Mouse (Mus musculus) left cerebral cortex, adult 8-10 months (tissue): Measurements from ENCODE around the gene Wfdc15b. TPM values are rescaled to one million over a fixed set of nuclear protein-coding genes. Genes with fewer than 3 reads are reported as not detected.

ENCODE experiments used
- DNase-seq, 2 experiments: peaks; one replicate each; pipeline ENCODE4 v3.0.0; 2022; ENCODE audit warnings: low spot score in 2 of 2
- total RNA-seq, 4 experiments: library from RNA; stranded (reverse); gene quantifications; 2 replicates each; pipeline ENCODE4 v1.2.4; 2022

Wfdc15b gene
- total RNA-seq, 4 experiments from 2014 or later, result not detected

DNA sequence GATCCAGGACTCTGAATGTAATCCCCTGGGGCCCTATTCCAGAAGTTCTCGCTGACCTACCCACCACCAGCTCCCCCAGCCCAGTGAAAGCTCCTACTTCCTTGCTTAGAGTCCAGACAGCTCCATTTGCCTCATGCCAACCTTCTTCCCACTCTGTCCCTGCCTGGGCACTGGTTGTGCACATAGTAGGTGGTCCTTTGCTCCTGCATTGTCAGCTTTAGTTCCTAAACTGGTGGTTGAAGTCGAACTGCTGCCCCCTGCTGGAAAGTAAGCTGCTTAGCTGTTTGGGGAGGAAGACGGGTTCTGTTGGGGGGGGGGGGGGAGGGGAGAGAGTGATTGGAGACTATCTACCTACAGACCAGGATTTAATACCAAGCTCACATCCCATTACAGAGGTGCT, 41.3 kb downstream of the Wfdc15b start:
- no peak for DNase-seq

DNA sequence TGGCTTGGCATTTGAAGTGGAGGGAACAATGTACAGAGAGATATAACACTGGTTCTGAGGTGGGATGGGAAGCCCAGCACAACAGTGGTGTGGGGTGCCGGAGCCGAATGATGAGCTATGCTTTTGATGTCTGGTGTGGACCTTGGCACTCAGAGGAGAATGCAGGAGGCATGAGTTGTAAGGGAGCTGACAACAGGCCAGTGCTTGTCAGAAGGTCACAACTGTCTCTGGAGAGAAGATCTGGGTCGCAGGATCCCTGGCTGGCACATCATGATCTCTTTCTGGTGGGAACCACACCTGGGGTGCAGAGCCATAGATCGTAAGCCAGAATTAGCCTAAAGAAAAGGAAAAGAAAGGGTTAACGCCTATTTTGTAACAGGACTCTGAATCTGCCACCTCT, 43.6 kb downstream of the Wfdc15b start:
- DNase-seq, result no peak

DNA sequence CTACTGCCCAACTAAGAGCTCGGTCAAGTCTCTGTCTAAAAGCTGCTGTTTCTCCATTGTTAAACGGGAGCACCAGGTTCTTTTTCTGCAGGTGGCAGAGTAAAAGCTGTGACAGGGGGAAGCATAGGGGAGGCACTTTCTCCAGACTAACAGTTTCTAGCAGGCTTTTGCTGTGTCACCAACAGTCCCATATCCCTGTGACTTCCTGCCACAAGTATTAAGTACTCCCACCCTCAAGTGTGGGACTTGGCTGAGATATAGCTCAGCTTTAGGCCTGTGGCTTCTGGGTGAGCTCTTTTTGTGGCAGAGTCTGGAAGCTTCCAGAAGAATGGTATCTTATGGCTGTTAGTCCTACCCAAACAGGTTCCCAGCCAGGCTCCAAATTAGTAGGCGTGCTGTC, 45.6 kb downstream of the Wfdc15b start:
- no peak for DNase-seq

DNA sequence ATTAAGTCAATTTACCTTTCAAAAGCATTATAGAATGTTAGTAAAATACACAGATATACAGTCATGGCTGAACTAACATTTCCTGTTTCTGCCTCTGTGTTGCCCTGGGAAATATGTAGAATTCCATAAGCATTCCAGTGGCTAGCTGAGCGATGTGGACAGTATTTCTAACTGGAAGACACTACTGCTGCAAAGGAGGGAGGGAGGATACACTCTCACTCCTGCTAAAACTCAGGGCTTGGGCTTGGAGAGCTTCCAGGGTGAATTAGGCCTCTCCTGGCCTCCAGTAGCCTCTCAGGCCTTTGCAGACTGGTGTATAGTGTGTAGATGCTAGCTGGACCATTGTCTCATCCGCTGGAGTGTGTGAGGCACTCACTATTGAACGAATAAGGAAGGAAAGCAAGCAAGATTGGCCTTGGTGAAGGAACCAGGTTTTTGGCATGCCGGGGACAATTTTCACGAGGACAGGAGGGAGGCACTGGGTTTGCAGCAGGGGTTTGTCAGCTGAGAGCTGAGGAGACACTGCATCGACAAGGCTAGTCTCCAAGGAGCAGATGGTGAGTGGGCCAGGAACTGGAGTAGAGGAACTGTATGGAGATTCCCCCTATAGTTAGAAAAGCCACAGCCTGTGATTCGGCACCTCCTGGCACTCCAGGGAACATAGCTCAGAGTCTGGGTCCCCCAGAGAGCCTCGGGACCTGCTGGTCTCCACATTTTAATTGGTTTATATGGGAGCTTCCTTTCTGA, 46.6 kb downstream of the Wfdc15b start:
- peak in 1 of 2 experiments; percentile 91 for DNase-seq

DNA sequence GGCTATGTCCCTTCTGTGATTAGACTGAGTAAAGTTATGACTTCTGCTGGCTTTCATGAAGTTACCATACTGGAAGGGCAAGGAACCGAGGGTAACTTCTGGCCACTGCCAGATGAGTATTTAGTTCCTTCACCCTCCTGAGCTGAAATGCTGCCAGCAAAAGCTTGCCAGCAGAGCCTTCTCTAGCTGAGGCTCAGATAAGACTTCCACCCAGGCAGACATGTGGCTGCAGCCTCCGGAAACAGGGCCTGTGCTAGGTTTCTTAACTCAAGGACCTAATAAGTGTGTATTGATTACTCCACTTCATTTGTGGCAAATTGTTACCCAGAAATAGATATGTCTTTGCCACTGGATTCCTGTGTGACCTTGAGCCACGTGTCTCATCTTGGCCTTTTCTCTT, 48.1 kb downstream of the Wfdc15b start:
- no peak for DNase-seq

DNA sequence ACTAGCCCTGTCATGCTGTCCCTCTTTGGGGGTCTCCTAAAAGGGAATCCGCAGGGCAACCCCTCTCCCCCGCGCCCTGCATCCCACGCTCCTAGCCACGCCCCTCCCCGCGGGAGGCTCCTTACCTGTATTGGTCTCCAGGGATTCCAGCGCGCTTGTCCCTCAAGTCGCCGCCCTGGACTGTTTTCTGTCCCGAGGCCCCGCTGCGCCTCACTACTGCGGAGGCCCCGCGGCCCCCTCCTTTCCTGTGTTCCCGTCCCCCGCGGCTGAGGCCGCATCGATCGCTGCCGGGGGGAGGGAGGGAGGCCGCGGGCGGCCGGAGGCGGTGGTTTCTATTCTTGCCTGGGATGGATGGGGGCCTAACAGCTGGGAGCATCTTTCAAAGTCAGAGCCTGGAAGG, 50.6 kb downstream of the Wfdc15b start, which contains the start of gene Kcns1:
TSS of gene Kcns1 (minus strand) at position 212 of the 400 bp plus-strand sequence.
- DNase-seq, result no peak

DNA sequence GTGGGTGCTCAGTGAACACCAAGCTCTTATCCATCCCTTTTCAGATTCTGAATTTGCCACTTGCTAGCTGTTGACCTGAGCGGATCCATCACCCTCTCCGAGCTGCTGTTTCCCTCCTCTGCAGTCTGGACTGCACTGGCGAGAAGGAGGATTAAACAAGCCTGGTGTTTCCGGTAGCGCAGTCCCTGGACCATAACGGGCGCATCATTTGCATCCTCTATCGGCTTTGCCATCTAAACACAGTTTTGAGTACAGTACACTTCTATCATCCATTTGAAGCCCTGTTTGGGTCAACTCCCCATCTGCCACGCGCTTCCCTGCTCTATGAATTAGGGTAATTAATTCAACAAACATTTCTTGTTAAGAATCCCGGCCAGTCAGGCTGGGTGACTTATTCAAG, 51.1 kb downstream of the Wfdc15b start:
- no peak for DNase-seq

DNA sequence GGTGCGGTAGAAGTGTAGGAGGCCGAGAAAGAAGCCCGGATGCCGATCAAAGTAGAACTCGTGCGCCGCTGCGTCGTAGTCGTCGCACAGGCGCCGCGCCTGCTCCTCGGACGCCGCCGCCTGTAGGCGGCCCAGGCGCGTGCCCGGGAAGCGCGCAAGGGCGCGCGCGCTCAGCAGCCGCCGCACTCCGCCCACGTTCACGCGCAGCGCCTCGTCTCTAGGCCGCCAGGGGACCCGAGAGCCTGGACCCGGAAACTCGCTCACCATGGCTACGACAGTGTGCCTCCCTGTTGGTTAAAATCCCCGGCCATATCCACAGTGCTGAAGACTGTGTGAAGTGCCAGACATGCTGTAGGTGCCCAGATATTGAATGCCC, 52.9 kb downstream of the Wfdc15b start:
- peak in 1 of 2 experiments; percentile 28 for DNase-seq

DNA sequence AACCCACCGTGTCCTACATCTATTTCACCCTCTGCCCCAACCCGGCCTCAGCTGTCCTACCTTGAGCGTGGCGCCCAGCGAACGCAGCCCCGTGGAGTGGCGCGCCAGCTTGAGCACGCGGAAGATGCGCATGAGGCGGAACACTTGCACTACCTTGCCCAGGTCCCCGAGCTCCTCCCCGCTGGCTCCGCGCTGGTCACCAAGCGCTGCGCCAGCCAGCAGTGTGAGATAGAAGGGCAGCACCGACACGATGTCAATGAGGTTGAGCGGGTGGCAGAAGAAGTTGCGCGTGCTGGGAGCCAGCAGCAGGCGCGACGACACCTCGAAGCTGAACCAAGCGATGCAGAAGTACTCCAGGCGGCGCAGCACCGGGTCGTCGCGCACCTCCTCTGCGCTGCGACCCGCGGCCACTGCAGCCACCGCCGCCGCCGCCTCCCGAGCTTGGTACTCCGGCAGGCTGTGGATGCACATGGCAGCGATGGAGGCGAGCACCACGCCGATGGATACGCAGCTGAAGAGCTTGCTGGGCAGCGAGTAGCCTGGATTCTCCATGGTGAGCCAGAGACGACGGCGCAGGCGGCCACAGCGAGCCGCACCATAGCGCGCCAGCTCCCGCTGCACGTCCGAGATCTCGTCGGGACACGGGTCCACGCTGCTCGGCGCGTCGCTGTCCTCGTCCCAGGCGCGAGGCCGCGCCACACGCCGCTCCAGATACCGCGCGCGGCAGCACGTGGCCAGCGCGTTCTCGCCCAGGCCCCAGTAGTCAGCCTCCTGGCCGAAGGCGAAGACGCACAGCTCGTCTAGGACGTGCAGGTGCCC, 53.5 kb downstream of the Wfdc15b start:
- DNase-seq, result no peak

DNA sequence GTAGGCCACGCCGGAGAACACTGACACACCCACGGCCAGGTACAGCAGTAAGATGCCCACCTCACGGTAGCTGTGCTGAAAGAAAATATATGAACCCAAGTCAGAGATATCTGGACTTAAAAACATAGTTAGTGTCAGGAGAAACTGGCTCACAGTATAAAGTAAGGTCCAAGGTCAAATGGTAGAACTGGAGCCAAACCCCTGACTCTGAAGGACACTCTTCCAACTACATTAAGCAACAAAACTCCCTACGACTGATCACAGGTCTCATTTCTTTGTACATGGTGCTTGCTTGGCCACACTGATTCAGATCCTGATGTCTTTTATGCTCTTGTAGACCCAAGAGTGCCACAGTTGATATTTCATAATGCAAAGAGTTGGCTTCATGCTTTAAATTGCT, 56.5 kb downstream of the Wfdc15b start:
- DNase-seq, result no peak

Other genes starting within 250 kb of the Wfdc15b start
- gene Ywhab, start 226.7 kb downstream of the Wfdc15b start, total RNA-seq, result 100 to 1,000 TPM; 427 to 461 (median 444) TPM
- 1 to 10 TPM in 1 of 4 experiments, under 1 TPM in 3; 0.75 to 1.9 (median 0.95) TPM for gene Pabpc1l, start 196.2 kb downstream of the Wfdc15b start, total RNA-seq
- gene Stk4, start 151.3 kb downstream of the Wfdc15b start, total RNA-seq, result 10 to 100 TPM; 31.7 to 37.5 (median 34.1) TPM
- gene Tomm34, start 150.5 kb downstream of the Wfdc15b start, total RNA-seq, result 10 to 100 TPM; 76.6 to 84.5 (median 81.5) TPM
- 10 to 100 TPM; 17.5 to 19.4 (median 18.5) TPM for gene Kcns1, start 50.5 kb downstream of the Wfdc15b start, total RNA-seq
- gene Wfdc5, start 38.9 kb downstream of the Wfdc15b start, total RNA-seq, result not detected
- gene Wfdc12, start 31.1 kb downstream of the Wfdc15b start, total RNA-seq, result not detected
- gene Wfdc15a, start 21.5 kb downstream of the Wfdc15b start, total RNA-seq, result not detected
- gene Svs2, start 16.8 kb upstream of the Wfdc15b start, total RNA-seq, result not detected
- not detected for gene Svs3b, start 35.0 kb upstream of the Wfdc15b start, total RNA-seq
- not detected for gene Svs4, start 56.8 kb upstream of the Wfdc15b start, total RNA-seq
- gene Svs3a, start 67.6 kb upstream of the Wfdc15b start, total RNA-seq, result not detected
- gene Svs6, start 95.1 kb upstream of the Wfdc15b start, total RNA-seq, result not detected
- not detected for gene Svs5, start 111.1 kb upstream of the Wfdc15b start, total RNA-seq
- 1 to 10 TPM in 2 of 4 experiments, under 1 TPM in 1, not detected in 1; 0.62 to 1.8 (median 1.3) TPM for gene Slpi, start 167.4 kb upstream of the Wfdc15b start, total RNA-seq
- under 1 TPM; 0.17 to 0.77 (median 0.31) TPM for gene Rbpjl, start 181.5 kb upstream of the Wfdc15b start, total RNA-seq
- gene Matn4, start 183.5 kb upstream of the Wfdc15b start, total RNA-seq, result 10 to 100 TPM in 3 of 4 experiments, 1 to 10 TPM in 1; 9.9 to 12.0 (median 10.6) TPM
- gene Sdc4, start 222.2 kb upstream of the Wfdc15b start, total RNA-seq, result 100 to 1,000 TPM in 1 of 4 experiments, 10 to 100 TPM in 3; 81.2 to 117 (median 89.0) TPM
- gene Sys1, start 235.3 kb upstream of the Wfdc15b start, total RNA-seq, result 10 to 100 TPM; 39.4 to 46.1 (median 40.6) TPM
- gene Gm20458, start 239.3 kb upstream of the Wfdc15b start, total RNA-seq, result 10 to 100 TPM in 1 of 4 experiments, 1 to 10 TPM in 3; 4.4 to 15.6 (median 6.3) TPM